Mouse (Mus musculus): ENCODE results near the gene Nrxn2. TPM values are rescaled to one million over a fixed set of nuclear protein-coding genes. Genes with fewer than 3 reads are reported as not detected.

Gene Nrxn2
- polyA plus RNA-seq, 1 experiment from 2014 or later: 28.1 TPM

- no peak for ATAC-seq
- Histone ChIP-seq H3K36me3 (ENCODE audit: control insufficient read depth, insufficient read depth) (no peaks in the 10 kb centered on the region), H3K4me3 (replicated peaks; ENCODE audit: low read length) (no peak overlapping the region), H3K9ac (replicated peaks; ENCODE audit: low read depth, low read length) (no peak overlapping the region), H3K27ac (ENCODE audit: low read length) (no peak overlapping the region), H3K27me3 (replicated peaks; ENCODE audit: control insufficient read depth, insufficient read depth, low read length) (no peaks in the 10 kb centered on the region), H3K4me1 (replicated peaks; ENCODE audit: control insufficient read depth, insufficient read depth, low read length) (peaks cover 2% of the 10 kb centered on the region; the same call in 1 of the 2 replicates), H3K4me2 (ENCODE audit: low read length) (no peak overlapping the region), H3K9me3 (ENCODE audit: control insufficient read depth, low read length) (no peaks in the 10 kb centered on the region)
- 72% methylated on average over 5 of the region's 5 CpGs for WGBS
Observed at GRCm38 (mm10) chr19:6569021-6569420, 150.5 kb downstream of the Nrxn2 start.

DNA sequence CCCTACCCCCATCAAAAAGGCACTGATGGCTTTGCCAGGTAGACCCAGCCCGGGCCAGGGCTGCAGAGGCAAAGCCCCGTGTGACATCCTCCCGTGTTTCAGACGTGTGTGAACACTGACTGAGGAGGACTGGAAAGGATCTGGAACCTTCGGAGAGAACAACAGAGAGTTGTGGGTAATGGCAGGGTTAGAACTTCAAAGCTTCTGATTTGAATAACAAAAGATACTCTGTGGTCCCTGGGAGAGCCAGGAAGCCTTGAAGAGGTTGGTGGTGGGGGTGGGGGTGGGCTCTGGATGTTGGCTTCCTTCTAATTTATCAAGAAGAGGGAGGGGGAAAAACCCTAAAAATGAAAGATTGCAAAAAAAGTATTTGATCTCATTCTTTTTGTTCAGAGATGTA is 151.0 kb downstream of the Nrxn2 start:
- no peak overlapping the region for H3K4me2 ChIP-seq (ENCODE audit: low read length)
- WGBS: 14% methylated on average over 5 of the region's 5 CpGs
- peaks cover 2% of the 10 kb centered on the region; the same call in 1 of the 2 replicates for H3K4me1 ChIP-seq (replicated peaks; ENCODE audit: control insufficient read depth, insufficient read depth, low read length)
- H3K27ac ChIP-seq (ENCODE audit: low read length): no peak overlapping the region
- no peak overlapping the region for H3K9ac ChIP-seq (replicated peaks; ENCODE audit: low read depth, low read length)
- no peaks in the 10 kb centered on the region for H3K27me3 ChIP-seq (replicated peaks; ENCODE audit: control insufficient read depth, insufficient read depth, low read length)
- H3K9me3 ChIP-seq (ENCODE audit: control insufficient read depth, low read length): no peaks in the 10 kb centered on the region
- H3K4me3 ChIP-seq (replicated peaks; ENCODE audit: low read length): no peak overlapping the region
- ATAC-seq: no peak
- H3K36me3 ChIP-seq (ENCODE audit: control insufficient read depth, insufficient read depth): no peaks in the 10 kb centered on the region

GRCm38 (mm10) chr19:6571476-6571875 is 152.9 kb downstream of the Nrxn2 start:
- Histone ChIP-seq H3K27me3 (replicated peaks; ENCODE audit: control insufficient read depth, insufficient read depth, low read length) (no peaks in the 10 kb centered on the region), H3K27ac (ENCODE audit: low read length) (no peak overlapping the region), H3K4me1 (replicated peaks; ENCODE audit: control insufficient read depth, insufficient read depth, low read length) (peaks cover 2% of the 10 kb centered on the region; the same call in 1 of the 2 replicates), H3K4me2 (ENCODE audit: low read length) (no peak overlapping the region), H3K36me3 (ENCODE audit: control insufficient read depth, insufficient read depth) (no peaks in the 10 kb centered on the region), H3K9me3 (ENCODE audit: control insufficient read depth, low read length) (no peaks in the 10 kb centered on the region), H3K9ac (replicated peaks; ENCODE audit: low read depth, low read length) (no peak overlapping the region), H3K4me3 (replicated peaks; ENCODE audit: low read length) (no peak overlapping the region)
- 78% methylated on average over 5 of the region's 5 CpGs for WGBS
- ATAC-seq: no peak

GRCm38 (mm10) chr19:6572001-6572400 is 153.5 kb downstream of the Nrxn2 start:
- H3K4me3 ChIP-seq (replicated peaks; ENCODE audit: low read length): no peak overlapping the region
- no peaks in the 10 kb centered on the region for H3K27me3 ChIP-seq (replicated peaks; ENCODE audit: control insufficient read depth, insufficient read depth, low read length)
- H3K27ac ChIP-seq (ENCODE audit: low read length): no peak overlapping the region
- no peaks in the 10 kb centered on the region for H3K9me3 ChIP-seq (ENCODE audit: control insufficient read depth, low read length)
- no peak overlapping the region for H3K9ac ChIP-seq (replicated peaks; ENCODE audit: low read depth, low read length)
- no peak for ATAC-seq
- H3K4me1 ChIP-seq (replicated peaks; ENCODE audit: control insufficient read depth, insufficient read depth, low read length): peaks cover 2% of the 10 kb centered on the region; the same call in 1 of the 2 replicates
- H3K36me3 ChIP-seq (ENCODE audit: control insufficient read depth, insufficient read depth): no peaks in the 10 kb centered on the region
- 40% methylated on average over 4 of the region's 4 CpGs for WGBS
- no peak overlapping the region for H3K4me2 ChIP-seq (ENCODE audit: low read length)

Small RNA genes lying within 50 kb of the gene (microRNA-seq; reads per million reads assigned to microRNA genes)
- not detected for gene Gm26460

Other genes with a start within 250 kb of the Nrxn2 start
- not detected in 2 replicates for gene Majin, start 234.3 kb upstream of the Nrxn2 start, polyA plus RNA-seq (2015; fragmentation: Nextera tagmentation; extraction: Ambion mirVana)
- gene Gpha2, start 192.4 kb upstream of the Nrxn2 start, polyA plus RNA-seq (2015; fragmentation: Nextera tagmentation; extraction: Ambion mirVana): not detected in 2 replicates
- gene Ppp2r5b, start 182.9 kb upstream of the Nrxn2 start, polyA plus RNA-seq (2015; fragmentation: Nextera tagmentation; extraction: Ambion mirVana): 106 and 117 TPM in 2 replicates
- 11.2 and 13.1 TPM in 2 replicates for gene Atg2a, start 177.1 kb upstream of the Nrxn2 start, polyA plus RNA-seq (2015; fragmentation: Nextera tagmentation; extraction: Ambion mirVana)
- 105 and 106 TPM in 2 replicates for gene Ehd1, start 142.0 kb upstream of the Nrxn2 start, polyA plus RNA-seq (2015; fragmentation: Nextera tagmentation; extraction: Ambion mirVana)
- 0.52 and 1.1 TPM in 2 replicates for gene Cdc42bpg, start 112.3 kb upstream of the Nrxn2 start, polyA plus RNA-seq (2015; fragmentation: Nextera tagmentation; extraction: Ambion mirVana)
- 96.1 and 96.5 TPM in 2 replicates for gene Men1, start 83.8 kb upstream of the Nrxn2 start, polyA plus RNA-seq (2015; fragmentation: Nextera tagmentation; extraction: Ambion mirVana)
- 12.3 and 21.2 TPM in 2 replicates for gene Map4k2, start 77.6 kb upstream of the Nrxn2 start, polyA plus RNA-seq (2015; fragmentation: Nextera tagmentation; extraction: Ambion mirVana)
- 122 and 127 TPM in 2 replicates for gene Sf1, start 55.0 kb upstream of the Nrxn2 start, polyA plus RNA-seq (2015; fragmentation: Nextera tagmentation; extraction: Ambion mirVana)
- gene Pygm, start 34.3 kb upstream of the Nrxn2 start, polyA plus RNA-seq (2015; fragmentation: Nextera tagmentation; extraction: Ambion mirVana): 2.4 and 2.8 TPM in 2 replicates
- 48.8 and 60.8 TPM in 2 replicates for gene Rasgrp2, start 19.4 kb upstream of the Nrxn2 start, polyA plus RNA-seq (2015; fragmentation: Nextera tagmentation; extraction: Ambion mirVana)
- gene Slc22a12, start 124.3 kb downstream of the Nrxn2 start, polyA plus RNA-seq (2015; fragmentation: Nextera tagmentation; extraction: Ambion mirVana): not detected in 2 replicates